Mouse (Mus musculus) splenic B cell, adult 2 months (primary cell): Measurements from ENCODE around the gene Cxcr3.

ENCODE experiments used
- DNase-seq: peaks from one replicate; pipeline ENCODE4 v3.0.0-alpha.2; 2011; ENCODE audit warnings: low read depth, low spot score
- H3K27me3 ChIP-seq: 2 replicates; pipeline ENCODE4 v1.6.1; 2012; ENCODE audit warnings: mild to moderate bottlenecking, low read length, moderate library complexity, mixed read lengths; ENCODE audit not compliant: control insufficient read depth, poor library complexity, insufficient read depth, severe bottlenecking
- H3K36me3 ChIP-seq: 2 replicates; pipeline ENCODE4 v1.6.1; 2012; ENCODE audit warnings: mild to moderate bottlenecking, low read length, moderate library complexity, mixed read lengths; ENCODE audit not compliant: control insufficient read depth, poor library complexity, insufficient read depth, severe bottlenecking

Cxcr3 gene

DNA sequence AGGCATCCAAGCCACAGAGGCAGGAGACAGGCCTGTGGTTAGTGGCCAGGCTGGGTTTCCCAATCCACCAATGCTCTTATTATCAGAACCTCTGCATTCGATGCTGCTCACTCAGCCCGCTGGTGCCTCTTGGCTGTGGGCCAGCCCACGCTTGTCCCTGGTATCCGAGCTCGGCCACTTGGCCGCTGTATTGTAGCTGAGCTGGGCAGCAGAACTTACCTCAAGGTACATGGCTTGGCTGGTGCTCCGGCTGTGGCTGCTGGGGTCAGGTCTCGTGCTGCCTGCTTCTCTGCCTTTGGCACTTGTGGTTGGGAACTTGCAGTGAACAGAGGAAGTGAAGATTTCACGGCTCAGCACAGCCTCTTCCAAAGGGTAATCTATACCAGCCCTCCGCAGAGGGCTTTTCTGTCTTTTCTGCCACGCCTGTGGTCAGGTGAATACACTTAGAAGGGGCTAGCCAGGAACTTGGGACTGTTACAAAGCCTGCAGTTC lies at the start of gene Cxcr3:
Gene Cxcr3 (minus strand): TSS at position 442 of the 492 bp plus-strand sequence.
- no peaks in the 10 kb centered on the region for H3K36me3 ChIP-seq
- no peaks in the 10 kb centered on the region for H3K27me3 ChIP-seq
- DNase-seq: peak; percentile 48

DNA sequence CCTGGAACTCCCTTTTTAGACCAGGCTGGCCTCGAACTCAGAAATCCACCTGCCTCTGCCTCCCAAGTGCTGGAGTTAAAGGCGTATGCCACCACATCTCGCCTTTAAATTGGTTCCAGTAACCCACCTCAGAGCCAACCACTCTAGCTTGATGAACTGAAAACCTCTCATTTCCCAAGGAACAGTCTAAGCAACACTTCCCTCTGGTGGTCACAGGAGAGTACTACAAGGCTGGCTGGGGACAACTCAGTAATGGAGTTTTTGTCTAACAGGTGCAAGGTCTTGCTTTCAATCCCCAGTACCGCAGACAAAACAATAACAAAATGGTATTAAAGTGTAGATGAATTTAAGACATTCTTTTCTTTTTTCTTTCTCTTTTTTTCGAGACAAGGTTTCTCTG lies 38.0 kb upstream of the Cxcr3 start:
- no peaks in the 10 kb centered on the region for H3K27me3 ChIP-seq
- DNase-seq: peak; percentile 74
- H3K36me3 ChIP-seq: no peaks in the 10 kb centered on the region

DNA sequence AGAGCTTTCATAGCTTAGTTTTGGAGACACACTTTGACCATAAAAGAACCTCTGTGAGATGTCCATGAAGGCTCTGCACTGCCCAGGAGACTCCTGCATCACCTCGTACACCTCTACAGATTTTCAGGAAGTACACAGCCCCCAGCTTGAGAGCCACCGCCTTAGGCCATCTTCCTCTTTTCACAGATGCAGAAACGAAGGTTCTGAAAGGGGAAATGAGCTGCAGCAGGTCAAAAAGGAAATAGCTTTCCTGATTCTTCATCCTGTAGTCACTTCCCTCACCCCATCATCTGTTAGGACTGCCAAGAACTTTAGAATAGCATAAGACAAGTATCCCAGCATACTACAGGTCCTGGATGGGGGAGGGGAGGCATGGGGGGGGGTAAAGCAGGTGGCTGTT lies 36.2 kb upstream of the Cxcr3 start:
- no peaks in the 10 kb centered on the region for H3K36me3 ChIP-seq
- peak; percentile 68 for DNase-seq
- H3K27me3 ChIP-seq: no peaks in the 10 kb centered on the region

DNA sequence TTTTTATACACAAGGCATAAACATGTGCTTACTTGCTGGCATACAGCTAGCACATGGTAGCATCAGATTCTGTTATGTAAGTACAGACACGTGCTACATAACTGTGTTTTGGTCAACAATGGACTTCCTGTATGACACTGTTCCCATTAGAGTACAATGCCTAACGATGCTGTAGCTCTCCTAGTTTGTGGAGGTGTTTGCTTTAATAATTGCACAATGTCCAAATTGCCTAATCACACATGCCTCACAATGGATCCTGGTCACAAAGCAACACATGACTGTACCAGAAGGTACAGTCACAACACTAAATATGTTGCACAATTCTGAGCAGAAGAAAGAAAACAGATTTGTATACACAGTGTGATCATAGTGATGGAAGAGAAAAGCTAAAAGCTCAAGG lies 35.4 kb upstream of the Cxcr3 start:
- H3K36me3 ChIP-seq: no peaks in the 10 kb centered on the region
- no peaks in the 10 kb centered on the region for H3K27me3 ChIP-seq
- DNase-seq: no peak

DNA sequence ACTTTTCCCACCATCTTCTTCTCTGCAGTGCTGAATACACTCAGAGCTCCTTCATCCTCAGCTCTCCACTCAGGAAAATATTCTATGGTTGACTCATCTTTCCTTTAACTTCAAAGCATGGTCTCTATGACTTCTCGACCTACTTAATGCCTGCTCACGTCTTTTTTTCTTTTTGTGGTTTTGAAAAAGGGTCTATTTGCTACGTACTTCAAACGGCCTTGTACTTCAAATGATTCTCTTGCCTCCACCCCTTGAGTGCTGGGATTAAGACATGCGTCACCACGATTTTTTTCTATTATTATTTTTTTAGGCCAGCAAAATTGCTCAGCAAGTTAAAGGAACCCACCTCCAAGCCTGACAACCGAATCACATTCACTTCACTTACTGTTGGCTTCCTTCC lies 33.2 kb upstream of the Cxcr3 start:
- no peaks in the 10 kb centered on the region for H3K36me3 ChIP-seq
- no peak for DNase-seq
- H3K27me3 ChIP-seq: no peaks in the 10 kb centered on the region

DNA sequence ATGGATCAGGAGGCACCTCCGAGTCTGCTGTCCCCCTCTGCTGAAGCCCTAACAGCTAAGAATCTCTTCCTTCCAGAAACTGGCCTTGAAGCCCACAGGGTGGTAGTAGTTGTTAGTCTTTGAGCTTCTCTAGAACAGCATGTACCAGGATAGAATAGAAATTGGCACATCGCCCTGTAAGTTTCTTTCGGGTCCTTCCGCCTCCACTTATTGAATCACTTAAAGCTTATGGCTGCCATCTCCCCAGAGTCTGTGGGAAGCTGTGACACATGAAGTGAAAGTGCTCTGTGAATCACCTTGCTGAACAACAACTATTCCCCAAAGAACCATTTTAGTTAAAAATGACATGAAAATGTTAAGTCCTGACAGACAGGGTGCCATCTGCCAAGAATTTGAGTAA lies 31.0 kb upstream of the Cxcr3 start:
- peak; percentile 10 for DNase-seq
- Histone ChIP-seq H3K36me3 (no peaks in the 10 kb centered on the region), H3K27me3 (no peaks in the 10 kb centered on the region)

DNA sequence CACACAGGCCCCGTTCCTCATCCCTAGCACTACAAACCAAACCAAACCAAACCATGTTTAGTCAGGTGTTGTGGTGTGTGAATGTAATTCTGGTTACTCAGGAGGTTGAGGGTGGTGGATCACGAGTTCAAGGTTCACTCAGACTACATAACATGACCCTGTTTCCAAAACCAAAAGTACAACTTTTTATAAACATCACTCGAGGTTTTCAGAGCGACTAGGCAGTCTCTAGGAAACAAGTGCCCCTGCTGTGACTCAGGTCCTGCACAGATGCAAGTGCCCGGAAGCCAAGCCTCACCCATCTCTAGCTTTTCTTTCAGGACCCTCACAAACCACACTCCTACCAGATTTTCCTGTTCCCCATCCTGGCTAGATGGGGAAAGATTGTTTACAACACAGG lies 30.6 kb upstream of the Cxcr3 start:
- DNase-seq: no peak

DNA sequence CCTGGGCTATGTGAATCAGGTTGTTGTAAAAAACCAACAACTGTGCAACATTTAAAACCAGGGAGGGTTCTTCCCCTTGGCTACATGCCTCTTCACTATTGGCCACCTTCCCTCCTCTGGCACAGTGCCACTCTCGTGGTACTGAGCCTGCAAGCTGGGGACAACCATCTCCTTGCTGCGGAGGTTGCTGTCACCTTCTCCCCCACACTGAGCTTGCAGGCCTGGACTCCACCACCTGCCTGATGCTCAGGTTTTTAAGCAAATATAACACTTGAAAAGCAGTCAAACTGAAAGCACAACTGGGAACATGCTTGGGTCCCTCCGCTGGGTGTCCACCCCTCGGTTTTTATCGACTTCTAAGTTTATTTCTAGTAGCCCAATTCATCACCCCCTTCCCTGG lies 20.4 kb upstream of the Cxcr3 start:
- no peaks in the 10 kb centered on the region for H3K27me3 ChIP-seq
- H3K36me3 ChIP-seq: no peaks in the 10 kb centered on the region
- no peak for DNase-seq

More for the DNA sequence above, 30.6 kb upstream of the Cxcr3 start:
- H3K36me3 ChIP-seq: no peaks in the 10 kb centered on the region
- H3K27me3 ChIP-seq: no peaks in the 10 kb centered on the region

DNA sequence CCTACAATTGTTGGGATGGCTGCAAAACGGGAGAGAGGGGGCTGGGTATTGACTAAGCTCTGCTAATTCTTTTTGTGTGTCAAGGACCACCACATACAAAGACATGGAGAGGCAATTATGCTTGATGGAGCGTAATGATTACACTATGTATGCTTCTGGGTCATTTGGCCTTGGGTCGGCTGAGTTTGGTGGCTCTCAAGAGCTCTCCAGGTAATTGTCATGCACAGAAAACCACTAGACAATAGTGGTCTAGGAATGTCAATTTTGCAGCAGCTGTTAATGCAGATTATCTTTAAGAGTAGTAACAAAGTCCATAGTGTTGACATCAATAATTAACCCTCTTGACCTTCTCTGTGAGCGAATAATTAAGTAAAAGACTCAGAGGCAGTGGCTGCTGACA lies 16.1 kb upstream of the Cxcr3 start:
- no peaks in the 10 kb centered on the region for H3K27me3 ChIP-seq
- no peaks in the 10 kb centered on the region for H3K36me3 ChIP-seq
- DNase-seq: no peak

DNA sequence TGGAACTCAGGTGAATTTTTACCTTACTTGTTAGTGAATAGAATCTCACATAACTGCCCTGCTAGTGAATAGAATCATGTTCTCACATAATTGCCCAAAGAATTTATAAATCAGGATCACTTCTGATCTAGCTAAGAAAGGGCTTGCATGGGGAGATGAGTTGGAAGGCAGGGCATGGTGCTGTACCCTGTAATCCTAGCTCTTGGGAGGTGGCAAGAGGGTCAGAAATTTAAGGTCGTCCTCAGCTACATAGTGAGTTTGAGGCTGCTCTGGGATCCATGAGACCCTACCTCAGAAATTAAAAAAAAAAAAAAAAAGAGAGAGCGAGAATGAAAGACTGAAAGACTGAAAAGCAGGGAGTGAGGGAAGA lies 7.0 kb upstream of the Cxcr3 start:
- Histone ChIP-seq H3K36me3 (no peaks in the 10 kb centered on the region), H3K27me3 (no peaks in the 10 kb centered on the region)
- DNase-seq: no peak

DNA sequence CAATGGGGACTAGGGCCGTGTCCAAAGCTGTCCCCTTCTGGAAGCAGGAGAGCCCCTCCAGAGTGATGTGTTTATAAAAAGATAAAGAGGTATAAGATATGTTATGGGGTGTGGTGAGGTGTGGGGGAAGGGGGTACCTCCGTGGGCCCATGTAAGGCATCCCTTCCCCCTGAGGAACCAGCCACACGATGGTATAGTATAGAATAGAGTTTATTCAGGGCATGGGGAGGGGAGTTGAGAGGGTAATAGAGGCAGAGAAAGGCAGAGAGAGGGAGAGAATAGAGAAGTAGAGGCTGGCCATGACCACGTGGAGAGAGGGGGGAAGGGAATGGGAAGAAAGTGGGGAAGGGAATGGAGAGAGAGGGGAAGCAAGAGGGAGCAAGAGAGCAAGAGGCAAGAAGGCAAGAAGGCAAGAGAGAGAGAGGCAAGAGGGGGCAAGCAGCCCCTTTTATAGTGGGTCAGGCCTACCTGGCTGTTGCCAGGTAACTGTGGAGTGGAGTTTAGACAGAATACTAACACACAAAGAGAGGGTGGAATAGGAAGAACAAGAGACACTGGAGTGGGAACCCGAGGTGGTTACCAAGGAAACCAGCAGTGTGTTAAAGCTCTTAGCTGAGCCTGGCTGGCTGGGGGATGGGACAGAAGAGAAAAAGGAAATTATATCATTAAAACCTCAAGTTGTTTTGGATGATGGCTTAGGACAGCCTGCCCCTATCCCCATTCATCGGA lies 6.4 kb upstream of the Cxcr3 start:
- Histone ChIP-seq H3K36me3 (no peaks in the 10 kb centered on the region), H3K27me3 (no peaks in the 10 kb centered on the region)
- DNase-seq: no peak

DNA sequence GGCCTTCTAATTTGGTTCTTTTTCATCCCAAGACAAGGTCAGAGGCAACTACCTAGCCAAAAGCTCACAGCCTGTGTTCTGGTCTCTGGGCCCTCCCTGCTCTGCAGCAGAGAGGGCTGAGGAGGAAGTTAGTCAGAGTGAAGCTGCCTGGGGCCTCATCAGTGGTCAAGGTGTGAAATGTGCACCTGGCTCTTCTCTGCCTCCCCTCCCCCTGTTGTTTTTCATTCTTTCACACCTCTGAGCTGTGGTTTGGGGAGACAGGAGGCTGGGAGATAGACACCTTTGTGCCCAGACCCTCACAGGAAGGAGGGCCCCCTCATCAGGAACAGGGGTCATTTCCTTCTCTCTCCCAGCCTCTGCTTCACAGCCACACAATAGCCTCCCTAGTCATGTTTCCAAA lies 3.1 kb upstream of the Cxcr3 start:
- DNase-seq: no peak
- no peaks in the 10 kb centered on the region for H3K27me3 ChIP-seq
- H3K36me3 ChIP-seq: no peaks in the 10 kb centered on the region

DNA sequence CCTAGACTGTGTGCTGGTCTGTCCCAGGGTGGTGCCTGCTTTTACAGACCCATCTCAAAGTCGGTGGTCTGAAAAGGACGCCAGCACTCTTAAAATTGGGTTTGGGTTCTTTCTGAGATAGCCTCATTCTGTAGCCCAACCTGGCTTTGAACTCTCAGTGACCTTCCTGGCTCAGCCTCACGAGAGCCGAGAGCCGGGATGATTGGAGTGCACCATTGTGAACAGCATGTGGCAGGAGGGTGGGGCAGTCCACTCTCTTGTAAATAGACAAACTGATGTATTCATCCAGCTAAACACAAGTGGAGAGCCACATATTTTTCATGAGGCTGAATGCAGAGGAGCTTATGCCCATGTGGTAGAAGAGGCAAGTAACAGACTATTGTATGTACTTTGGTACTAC lies 912 bp upstream of the Cxcr3 start:
- no peak for DNase-seq
- H3K36me3 ChIP-seq: no peaks in the 10 kb centered on the region
- H3K27me3 ChIP-seq: no peaks in the 10 kb centered on the region

DNA sequence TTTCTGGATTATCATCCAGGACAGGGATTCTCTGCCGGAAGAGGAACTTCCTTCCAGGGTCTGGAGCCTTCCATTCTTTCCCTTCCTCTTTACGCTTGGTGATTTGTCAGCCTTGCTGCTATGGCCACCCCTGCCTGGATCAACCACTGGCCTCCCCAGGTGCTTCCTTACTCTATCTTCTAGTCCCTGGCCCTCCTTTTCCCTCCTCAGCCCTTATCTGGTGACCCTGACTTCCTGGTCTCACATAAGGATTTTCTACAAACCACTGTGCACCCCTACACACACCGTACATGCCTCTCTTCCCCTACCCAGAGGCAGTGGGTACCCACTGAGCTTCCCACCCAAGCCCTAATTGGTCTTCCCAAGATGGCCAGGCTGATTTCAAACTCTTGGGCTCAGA lies 781 bp downstream of the Cxcr3 start:
- Histone ChIP-seq H3K27me3 (no peaks in the 10 kb centered on the region), H3K36me3 (no peaks in the 10 kb centered on the region)
- DNase-seq: no peak

DNA sequence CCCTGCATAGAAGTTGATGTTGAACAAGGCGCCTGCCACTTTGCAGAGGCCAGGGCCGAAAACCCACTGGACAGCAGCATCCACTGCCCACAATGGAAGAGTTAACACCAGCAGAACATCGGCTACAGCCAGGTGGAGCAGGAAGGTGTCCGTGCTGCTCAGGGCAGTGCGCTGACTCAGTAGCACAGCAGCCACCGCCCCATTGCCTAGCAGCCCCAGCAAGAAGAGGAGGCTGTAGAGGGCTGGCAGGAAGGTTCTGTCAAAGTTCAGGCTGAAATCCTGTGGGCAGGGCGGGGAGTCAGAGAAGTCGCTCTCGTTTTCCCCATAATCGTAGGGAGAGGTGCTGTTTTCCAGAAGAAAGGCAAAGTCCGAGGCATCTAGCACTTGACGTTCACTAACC lies 1.4 kb downstream of the Cxcr3 start:
- DNase-seq: no peak
- no peaks in the 10 kb centered on the region for H3K36me3 ChIP-seq
- H3K27me3 ChIP-seq: no peaks in the 10 kb centered on the region

DNA sequence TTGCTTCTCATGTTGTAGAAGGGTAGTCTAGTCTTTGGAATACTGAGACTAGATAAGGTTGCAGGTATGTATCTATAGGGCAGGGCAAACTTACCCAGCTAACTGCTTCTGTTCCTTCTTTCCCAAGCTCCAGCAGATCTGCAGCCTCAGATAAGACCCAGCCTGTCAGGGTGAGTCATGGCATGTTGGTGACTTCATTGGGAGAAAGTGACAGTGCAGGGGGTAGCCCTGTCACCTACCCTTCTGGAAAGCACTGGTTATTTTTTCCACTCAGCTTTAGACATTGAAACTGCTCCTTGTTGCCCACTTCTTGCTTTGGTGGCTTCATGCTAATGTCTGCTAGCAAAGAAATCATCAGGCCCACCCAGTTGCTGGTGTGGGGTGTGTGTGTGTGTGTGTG lies 4.1 kb downstream of the Cxcr3 start:
- DNase-seq: no peak
- Histone ChIP-seq H3K36me3 (no peaks in the 10 kb centered on the region), H3K27me3 (no peaks in the 10 kb centered on the region)
